Mouse (Mus musculus): ENCODE data around the gene Ppp4r2. TPM values are rescaled to one million over a fixed set of nuclear protein-coding genes. Genes with fewer than 3 reads are reported as not detected.
A peak's percentile ranks its signal among the peaks of the same experiment; 100 is the strongest.

The Ppp4r2 gene
- total RNA-seq (2014; fragmentation: Nextera tagmentation) (36.4 and 46.1 TPM in 2 replicates), total RNA-seq (2017) (67.6 and 81.8 TPM in 2 replicates)

GRCm38 (mm10) chr6:100833355-100833754, at the start of gene Ppp4r2:
Gene Ppp4r2 (plus strand): TSS chr6:100833622.
- ATAC-seq (replicated peaks; ENCODE audit: poor library complexity, severe bottlenecking): peak; percentile 95

DNA sequence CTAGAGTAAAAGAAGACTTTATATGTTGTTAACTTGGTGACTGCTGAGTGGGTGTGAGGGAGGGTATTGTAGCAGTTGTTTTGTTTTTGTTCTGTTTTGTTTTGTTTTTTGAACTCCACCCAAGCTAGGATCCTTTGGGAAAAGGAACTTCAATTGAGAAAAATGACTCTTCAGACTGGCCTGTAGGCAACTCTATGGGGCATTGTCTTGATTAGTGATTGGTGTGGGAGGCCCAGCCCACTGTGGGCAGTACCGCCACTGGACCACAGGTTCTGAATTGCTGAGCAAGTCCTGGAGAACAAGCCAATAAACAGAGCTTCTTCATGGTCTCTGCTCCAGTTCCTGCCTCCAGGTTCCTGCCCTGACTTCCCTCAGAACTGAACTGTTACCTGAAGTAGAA, 45.7 kb upstream of the Ppp4r2 start:
- no peak for ATAC-seq (replicated peaks; ENCODE audit: poor library complexity, severe bottlenecking)

- ATAC-seq (replicated peaks; ENCODE audit: poor library complexity, severe bottlenecking): no peak
Observed at GRCm38 (mm10) chr6:100789161-100789560, 44.3 kb upstream of the Ppp4r2 start.

DNA sequence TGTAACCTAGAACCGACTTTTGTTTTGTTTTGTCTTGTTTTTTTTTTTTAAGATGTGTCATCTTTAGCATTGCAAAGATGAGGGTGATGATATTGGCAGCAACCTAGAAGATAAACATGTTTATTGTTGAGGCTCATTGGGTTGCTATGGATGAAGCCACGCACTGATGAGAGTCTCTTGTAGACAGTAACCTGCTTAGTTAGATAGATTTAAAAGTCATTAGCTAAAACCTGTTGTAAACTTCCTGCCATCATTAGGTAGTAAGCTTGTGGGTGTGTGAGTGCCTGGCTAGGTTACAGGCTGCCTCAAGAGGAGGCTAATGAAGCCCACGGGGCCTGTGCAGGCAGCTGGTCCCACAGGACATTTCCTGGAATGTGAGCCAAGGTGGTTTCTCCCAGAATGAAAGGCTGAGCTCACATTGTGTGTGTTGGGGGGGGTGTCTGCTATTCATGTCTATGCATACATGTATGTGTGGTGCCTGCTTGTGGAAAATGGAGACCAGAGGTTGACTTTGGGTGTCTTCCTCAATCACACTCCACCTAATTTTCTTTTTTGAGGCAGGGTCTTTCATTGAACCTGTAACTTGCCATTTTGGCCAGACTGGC, 41.3 kb upstream of the Ppp4r2 start:
- ATAC-seq (replicated peaks; ENCODE audit: poor library complexity, severe bottlenecking): no peak

GRCm38 (mm10) chr6:100792973-100793769, 40.3 kb upstream of the Ppp4r2 start:
- no peak for ATAC-seq (replicated peaks; ENCODE audit: poor library complexity, severe bottlenecking)

DNA sequence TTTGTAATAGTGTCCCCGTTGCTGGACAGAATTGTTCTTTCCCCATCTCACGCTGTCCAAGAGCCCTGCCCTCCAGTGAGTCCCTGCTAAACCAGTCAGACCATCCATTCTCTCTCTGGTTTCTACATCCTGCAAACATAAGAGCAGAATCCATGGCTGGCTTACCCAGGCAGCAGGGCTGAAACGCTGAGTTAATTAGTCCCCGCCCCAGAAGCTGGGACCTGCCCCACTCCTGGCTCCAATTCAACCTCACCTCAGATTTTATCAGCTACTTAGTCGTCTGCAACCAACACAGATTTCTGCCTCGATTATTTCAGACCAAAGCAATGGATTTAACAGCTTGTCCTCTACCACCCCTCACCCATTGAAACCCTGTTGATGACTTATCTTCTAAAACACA, 37.6 kb upstream of the Ppp4r2 start:
- ATAC-seq (replicated peaks; ENCODE audit: poor library complexity, severe bottlenecking): no peak

DNA sequence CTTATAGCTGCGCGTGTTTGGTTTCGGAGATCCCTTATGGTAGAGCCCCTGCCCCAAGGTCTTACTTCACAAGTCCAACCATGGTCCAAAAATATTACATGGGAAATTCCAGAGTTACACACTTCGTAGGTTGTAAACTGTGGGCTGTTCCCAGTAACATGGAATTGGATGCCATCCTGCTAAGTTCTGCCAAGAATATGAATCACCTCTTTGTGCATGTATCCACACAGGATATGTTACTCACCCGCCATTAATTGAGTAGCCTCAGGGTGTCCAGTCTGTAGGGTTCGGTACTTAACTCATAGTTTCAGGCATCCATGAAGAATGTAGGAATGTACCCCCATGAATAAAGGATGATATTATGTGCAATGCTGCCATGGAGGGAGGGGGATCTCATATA, 34.1 kb upstream of the Ppp4r2 start:
- ATAC-seq (replicated peaks; ENCODE audit: poor library complexity, severe bottlenecking): no peak

GRCm38 (mm10) chr6:100799766-100800165, 33.7 kb upstream of the Ppp4r2 start:
- no peak for ATAC-seq (replicated peaks; ENCODE audit: poor library complexity, severe bottlenecking)

- peak; percentile 92 for ATAC-seq (replicated peaks; ENCODE audit: poor library complexity, severe bottlenecking)
Observed at GRCm38 (mm10) chr6:100800497-100800955, 32.9 kb upstream of the Ppp4r2 start.

DNA sequence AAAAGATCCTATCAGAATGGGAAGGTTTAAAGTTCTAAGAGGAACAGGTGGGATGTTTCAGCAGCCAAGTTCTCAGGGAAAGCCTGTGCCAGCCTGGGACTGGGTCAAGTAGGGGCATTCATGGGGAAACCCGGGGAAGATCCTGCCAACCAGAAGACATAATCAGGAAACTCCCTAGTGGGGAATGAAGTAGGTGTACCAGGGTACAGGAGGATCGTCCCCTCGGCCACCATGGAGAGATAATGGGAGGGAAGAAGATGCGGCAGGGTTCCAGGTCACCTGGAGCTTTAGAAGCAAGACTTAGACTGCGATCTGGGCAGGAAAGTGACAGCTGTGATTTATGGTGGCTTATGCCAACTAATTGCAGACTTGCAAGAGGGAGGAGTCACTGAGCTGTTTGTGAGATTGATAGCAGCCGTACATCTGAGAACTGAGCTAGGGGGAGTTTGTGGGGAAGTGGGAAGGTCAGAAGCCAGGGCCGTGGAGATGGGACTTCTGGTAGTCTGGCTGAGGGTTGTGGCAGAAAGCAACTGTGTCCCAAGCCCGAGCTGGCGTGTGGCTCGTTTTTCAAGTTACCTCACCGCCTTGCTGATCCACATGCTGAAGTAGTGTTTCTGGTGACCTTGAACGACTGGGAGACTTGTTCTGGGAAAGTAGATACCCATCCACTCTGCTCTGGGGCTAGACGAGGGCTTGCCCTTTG, 30.9 kb upstream of the Ppp4r2 start:
- ATAC-seq (replicated peaks; ENCODE audit: poor library complexity, severe bottlenecking): no peak

DNA sequence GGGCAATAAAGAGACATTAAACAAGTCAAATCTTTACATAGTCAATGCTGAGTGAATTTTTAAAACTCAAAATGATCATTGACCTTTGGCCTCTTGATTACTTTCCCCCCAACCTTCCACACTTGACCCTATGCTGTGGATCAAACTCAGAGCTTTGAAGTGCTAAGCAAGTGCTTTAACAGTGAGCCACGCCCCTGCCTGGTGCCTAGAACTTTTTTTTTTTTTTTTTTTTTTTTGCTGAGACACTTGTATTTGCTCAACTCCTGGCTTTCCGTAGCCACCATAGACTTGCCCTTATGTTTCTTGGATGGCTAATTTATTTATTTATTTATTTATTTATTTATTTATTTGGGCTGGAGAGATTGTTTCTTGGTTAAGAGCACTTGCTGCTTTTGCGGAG, 30.2 kb upstream of the Ppp4r2 start:
- no peak for ATAC-seq (replicated peaks; ENCODE audit: poor library complexity, severe bottlenecking)

GRCm38 (mm10) chr6:100807187-100807586, 26.2 kb upstream of the Ppp4r2 start:
- ATAC-seq (replicated peaks; ENCODE audit: poor library complexity, severe bottlenecking): no peak

DNA sequence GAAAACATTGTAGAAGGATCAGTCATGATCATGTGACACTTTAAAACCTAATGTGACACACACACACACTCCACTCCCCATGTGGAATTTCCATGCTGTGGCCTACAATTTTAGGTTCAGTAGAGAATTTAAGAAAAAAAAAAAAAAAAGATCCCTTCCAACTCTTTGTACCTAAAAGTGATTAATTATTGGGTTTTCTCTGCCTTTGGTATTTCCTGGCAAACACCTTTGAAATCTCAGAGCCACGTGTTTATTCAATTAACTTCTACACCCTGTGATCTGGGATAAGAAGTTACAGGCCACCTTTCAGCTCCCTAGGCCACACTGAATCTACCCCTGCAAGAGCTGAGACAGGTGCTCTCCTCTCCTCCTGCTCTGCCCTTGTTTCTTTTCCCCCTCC, 25.7 kb upstream of the Ppp4r2 start:
- no peak for ATAC-seq (replicated peaks; ENCODE audit: poor library complexity, severe bottlenecking)

DNA sequence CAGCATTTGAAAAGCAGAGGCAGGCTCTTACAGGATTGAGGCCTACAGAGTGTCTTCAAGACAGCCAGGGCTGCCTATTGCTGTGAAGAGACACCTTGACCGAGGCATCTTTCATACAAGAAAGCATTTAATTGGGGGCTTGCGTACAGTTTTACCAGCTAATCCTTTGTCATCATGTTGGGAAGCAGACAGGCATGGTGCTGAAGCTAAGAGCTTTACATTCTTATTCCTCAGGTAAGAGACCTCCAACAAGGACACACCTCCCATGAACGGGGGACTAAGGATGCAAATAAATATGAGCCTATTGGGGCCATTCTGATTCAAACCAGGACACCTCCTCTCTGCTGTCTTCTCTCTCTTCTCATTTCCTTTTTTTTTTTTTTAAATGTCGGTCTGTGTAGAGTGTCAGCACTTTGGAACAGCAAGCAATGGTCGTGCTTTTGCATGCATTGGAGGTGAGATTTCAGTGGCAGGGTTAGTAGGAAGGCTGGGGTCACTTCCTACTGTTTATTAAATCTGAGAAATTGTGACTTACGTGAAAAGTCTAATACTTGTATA, 25.1 kb upstream of the Ppp4r2 start:
- ATAC-seq (replicated peaks; ENCODE audit: poor library complexity, severe bottlenecking): no peak

DNA sequence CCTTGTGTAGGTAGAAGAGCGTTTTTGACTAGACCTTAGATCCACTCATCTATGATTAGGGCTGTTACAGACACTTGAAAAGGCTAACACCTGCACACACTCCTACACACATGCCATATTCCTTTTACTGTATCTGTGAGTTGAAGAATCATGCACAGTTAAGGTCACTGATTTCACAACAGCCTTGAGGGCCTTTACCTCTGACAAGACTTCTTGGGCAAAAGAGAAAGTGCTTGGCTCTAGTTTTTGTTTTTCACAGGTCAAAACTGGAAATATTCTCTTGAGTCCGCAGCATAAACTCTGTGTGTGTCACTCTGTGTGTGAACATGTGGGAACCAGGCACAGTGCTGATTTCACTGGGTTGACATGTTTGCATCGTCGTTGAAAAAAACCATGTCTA, 23.3 kb upstream of the Ppp4r2 start:
- no peak for ATAC-seq (replicated peaks; ENCODE audit: poor library complexity, severe bottlenecking)

- no peak for ATAC-seq (replicated peaks; ENCODE audit: poor library complexity, severe bottlenecking)
Observed at GRCm38 (mm10) chr6:100811731-100812130, 21.7 kb upstream of the Ppp4r2 start.

GRCm38 (mm10) chr6:100821367-100821766, 12.1 kb upstream of the Ppp4r2 start:
- ATAC-seq (replicated peaks; ENCODE audit: poor library complexity, severe bottlenecking): no peak

DNA sequence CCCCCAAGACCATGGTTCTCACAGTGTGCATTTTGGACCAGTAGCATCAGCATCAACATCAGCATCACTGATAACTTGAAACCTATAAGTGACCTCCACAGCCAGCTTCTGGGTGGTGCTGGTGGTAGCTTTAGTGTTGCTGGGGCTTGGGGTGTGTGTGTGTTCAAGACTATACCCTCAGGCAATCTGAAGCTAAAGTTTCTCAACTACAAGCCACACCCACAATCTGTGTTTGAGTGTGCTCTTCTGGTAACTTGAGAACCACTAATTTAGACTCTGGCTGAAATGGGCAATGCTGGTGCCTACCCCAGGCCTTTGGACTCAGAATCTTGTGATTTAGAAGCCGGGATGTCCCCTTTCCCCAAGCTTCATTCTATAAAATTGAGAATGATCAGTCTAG, 10.1 kb upstream of the Ppp4r2 start:
- ATAC-seq (replicated peaks; ENCODE audit: poor library complexity, severe bottlenecking): no peak

DNA sequence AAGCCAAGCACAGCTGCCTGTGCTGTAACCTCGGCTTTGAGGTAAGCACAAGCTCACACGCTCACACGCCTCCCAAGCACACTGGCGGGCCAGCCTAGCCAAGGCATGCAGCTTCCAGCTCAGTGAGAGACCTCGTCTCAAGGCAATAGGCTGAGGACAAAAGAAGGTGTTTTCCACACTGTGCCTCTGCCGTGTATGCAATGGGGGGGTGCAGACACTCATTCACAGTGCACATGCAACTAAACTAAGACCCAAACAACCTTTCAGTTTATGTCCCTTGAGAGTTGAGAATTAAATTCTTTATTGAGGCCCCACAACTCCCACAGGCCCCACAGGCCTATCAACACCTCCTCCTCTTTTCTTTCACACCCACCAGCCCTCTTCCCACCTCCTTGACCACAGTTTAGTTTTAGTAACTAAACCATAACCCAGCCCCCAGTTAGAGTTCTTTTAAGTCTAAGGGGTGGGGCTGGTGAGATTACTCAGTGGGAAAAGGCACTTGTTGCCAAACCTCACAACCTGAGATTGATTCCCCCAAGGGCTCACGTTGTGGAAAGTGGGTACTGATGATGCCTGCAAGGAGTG, 8.9 kb upstream of the Ppp4r2 start:
- ATAC-seq (replicated peaks; ENCODE audit: poor library complexity, severe bottlenecking): no peak

GRCm38 (mm10) chr6:100826046-100826445, 7.4 kb upstream of the Ppp4r2 start:
- no peak for ATAC-seq (replicated peaks; ENCODE audit: poor library complexity, severe bottlenecking)

DNA sequence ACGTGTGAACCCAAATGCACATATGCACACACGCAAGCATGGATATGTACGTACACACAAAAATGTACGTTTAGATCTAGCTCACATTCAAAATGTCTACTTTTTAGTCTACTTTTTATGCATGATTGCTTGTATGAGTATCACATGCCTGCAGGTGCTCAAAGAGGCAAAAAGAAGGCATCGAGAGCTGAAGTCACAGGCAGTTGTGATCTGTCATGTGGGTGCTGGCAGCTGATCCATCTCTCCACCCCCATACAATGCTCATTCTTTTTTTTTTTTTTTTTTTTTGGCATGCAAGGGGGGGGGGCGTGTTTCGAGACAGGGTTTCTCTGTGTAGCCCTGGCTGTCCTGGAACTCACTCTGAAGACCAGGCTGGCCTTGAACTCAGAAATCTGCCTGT, 4.9 kb upstream of the Ppp4r2 start:
- ATAC-seq (replicated peaks; ENCODE audit: poor library complexity, severe bottlenecking): no peak

Data from granulocyte monocyte progenitor cell, adult 5-6 weeks (primary cell).